Mouse (Mus musculus) CD4-positive helper T cell, adult 2 months (primary cell): ENCODE measurements at regions not wholly inside any gene's neighbourhood (a gene's known extent, or its start where the extent isn't known, plus 50 kb on each side); places are given as distances from the start of the nearest gene placed in this dataset.
A peak's percentile ranks its signal among the peaks of the same experiment; 100 is the strongest.
"Not testable (repeated sequence)": the region's sequence is repeated elsewhere in the genome, so short reads cannot be mapped to it uniquely, and the experiment has no call there.

Experiments used
- DNase-seq: peaks from one replicate; pipeline ENCODE4 v3.0.0-alpha.2; 2012; ENCODE audit warnings: low read depth, missing footprints, low spot score

GRCm38 (mm10) chr14:19327321-19327720 is 91.4 kb downstream of the Gm21738 start:
- DNase-seq: no peak

GRCm38 (mm10) chr14:19311614-19312013 is 107.1 kb downstream of the Gm21738 start:
- DNase-seq: no peak

GRCm38 (mm10) chr14:19302859-19303258 is 115.9 kb downstream of the Gm21738 start:
- not testable (repeated sequence) for DNase-seq

GRCm38 (mm10) chr14:19279096-19279495 is 139.6 kb downstream of the Gm21738 start:
- no peak for DNase-seq

- peak; percentile 91 for DNase-seq
These were observed 140.8 kb downstream of the Gm21738 start for GRCm38 (mm10) chr14:19277777-19278385.
